Mouse (Mus musculus) hindlimb bud, embryonic 11.5 days (tissue): Measurements from ENCODE around the gene Rbsn.
A peak's percentile ranks its signal among the peaks of the same experiment; 100 is the strongest.

Source experiments
- DNase-seq: peaks from one replicate; pipeline ENCODE4 v3.0.0-alpha.2; 2012; ENCODE audit warnings: low read depth, low spot score; ENCODE audit errors: extremely low spot score

Rbsn gene

GRCm38 (mm10) chr6:92214773-92215449 lies at the start of gene Rbsn:
Gene Rbsn, minus strand, starts transcription at chr6:92214925.
- peak; percentile 73 for DNase-seq

DNA sequence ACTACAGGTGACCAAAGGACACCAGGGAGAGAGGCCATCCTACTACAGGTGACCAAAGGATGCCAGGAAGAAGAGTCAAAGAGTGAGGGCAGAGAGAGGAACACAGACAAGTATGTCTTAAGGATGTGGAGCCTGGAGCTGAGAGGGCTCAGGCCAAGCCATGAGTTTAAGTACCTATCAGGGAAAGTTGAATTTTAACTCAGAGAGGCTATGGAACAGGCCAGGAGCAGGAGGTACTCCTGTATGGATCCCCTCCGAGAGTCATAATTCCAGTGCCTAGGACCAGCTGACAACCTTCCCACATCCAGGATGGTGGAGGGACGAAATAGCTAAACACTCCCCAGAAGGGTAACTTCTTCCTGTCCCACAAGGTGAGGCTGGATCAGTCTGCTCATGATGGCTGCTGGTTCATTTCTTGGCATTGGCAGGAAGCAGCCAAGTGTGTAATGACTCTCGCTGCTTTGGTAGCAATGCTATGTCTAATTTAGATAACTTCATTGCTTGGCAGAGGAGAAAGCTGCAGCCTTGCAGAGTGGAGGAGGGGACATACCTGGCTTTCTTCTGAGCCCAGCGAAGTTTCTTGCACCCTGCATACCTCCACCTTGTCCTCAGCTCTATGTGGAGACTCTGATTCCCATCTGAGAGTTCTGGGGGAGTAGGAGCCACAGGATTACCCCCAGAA lies 46.6 kb upstream of the Rbsn start:
- DNase-seq, result no peak

GRCm38 (mm10) chr6:92255346-92255745 lies 40.6 kb upstream of the Rbsn start:
- no peak for DNase-seq

DNA sequence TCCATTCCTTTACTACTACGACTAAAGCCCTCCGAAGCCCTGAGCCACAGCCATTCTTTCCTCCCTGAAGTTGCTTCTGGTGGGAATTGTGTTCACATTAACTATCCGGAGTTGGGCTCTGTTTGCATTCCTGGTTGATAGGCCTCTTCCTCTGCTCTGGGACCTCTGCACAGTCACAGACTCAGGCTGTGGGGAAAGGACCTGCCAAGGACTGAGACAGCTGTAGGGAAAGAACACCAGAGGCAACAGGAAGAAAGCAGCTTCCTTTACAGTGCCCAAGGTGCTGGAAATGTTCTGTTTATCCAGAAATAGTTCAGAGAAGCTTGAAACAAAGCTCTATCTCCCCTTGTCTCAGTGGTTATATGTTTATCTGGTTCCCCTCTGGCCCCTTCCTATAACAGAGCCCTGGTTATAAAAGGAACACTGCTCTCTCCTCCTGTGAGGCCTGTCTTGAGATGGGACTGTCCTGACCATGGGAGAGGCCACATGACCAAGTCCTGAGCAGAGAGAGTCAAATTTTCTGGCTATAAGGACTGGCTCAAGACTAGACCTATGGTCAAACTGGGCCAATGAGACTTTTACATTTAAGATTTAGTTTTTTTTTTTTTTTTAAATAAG lies 38.6 kb upstream of the Rbsn start:
- DNase-seq, result no peak

GRCm38 (mm10) chr6:92247215-92247919 lies 32.6 kb upstream of the Rbsn start:
- no peak for DNase-seq

DNA sequence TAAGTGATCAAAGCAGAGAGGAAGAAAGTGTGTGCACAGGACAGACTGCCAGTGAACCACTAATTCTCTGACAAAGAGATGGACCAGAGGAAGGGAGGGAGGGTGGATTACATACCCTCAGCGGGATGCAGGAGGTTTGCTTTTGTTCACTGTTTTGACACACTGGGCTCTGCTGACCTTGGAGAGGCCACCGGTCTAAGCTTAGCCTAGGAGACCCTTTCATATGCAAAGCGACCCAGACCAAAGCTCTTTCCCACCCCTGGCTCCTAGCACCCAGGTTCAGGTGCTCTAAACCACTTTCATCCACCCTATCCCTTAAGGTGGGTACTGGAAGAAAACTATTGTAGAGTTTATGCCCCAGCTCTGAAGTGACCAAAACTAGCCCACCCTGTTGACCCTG lies 31.6 kb upstream of the Rbsn start:
- no peak for DNase-seq

- no peak for DNase-seq
Observed at GRCm38 (mm10) chr6:92244591-92244990, 29.9 kb upstream of the Rbsn start, which contains the start of gene Trh. Gene Trh, minus strand, starts transcription at chr6:92244650.

DNA sequence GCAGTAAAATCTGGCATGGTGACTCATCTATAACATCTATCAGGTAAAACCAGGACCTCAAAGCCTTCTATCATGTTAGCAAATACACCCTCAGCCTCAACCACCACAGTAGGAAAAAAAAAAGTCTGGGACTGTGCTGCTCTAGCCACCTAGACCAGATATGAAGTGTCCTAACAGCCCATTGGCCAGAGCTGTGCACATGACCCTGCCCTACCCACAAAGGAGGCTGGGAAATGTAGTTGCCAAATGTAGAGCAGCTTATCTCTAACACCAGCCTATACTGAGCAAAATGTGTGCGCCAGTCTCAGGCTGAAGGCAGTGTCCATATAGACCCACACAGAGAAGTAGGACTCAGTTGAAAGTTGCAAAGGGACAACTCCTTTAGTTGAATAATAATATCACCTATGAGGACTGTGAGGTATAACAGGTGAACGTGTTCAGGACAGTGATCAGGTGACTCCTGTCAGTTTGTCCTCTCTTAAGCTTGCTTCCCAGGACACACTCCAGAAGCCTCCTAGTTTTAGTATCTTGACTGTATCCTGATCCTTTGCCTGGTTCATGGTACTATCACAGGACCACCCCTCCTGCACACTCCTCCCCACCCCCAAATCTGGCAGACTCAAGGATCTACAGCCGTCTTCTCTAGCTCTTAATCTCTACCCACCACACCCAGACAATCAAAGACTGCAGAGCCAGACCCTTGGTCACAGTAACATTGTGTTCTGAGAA lies 26.6 kb upstream of the Rbsn start:
- no peak for DNase-seq

DNA sequence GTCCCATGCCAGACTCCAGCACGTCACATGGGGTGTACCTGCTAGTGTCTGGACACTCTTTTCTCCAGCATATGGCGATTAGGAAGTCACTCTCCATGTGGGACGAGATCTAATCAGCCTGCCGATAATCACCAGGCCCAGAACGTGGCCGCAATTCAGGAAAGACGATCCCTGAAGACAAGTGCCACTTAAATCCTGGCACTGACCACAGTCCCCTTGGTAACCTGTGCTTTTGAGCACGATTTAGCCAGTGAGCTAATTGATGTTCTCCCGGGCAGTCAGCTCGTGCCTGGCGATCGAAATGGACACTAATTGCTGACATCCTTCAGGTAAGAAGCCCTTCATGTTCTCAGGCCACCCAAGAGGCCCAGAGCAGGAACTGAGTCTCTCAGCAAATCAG lies 20.3 kb upstream of the Rbsn start:
- DNase-seq, result no peak

- no peak for DNase-seq
Observed at GRCm38 (mm10) chr6:92231762-92232161, 17.0 kb upstream of the Rbsn start.

GRCm38 (mm10) chr6:92231356-92231755 lies 16.6 kb upstream of the Rbsn start:
- no peak for DNase-seq

DNA sequence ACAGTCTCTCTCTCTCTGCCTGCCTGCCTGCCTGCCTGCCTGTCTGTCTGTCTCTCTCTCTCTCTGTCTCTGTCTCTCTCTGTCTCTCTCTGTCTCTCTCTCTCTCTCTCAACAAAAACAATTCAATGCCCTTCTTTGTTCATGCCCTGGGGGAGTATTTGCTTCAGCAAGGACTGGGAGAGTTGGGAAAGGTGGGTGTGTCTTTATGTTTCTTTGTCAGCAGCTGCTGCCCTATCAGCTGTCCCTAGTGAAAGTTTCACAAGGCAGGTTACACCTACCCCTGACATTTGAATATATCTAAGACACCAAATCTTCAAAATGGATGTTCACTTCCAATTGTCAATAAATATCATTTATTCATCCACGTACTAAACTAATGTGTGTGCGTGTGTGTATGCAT lies 14.9 kb upstream of the Rbsn start:
- no peak for DNase-seq

- no peak for DNase-seq
Observed at GRCm38 (mm10) chr6:92229103-92229502, 14.4 kb upstream of the Rbsn start.

- DNase-seq, result no peak
Observed at GRCm38 (mm10) chr6:92224981-92225380, 10.3 kb upstream of the Rbsn start.

DNA sequence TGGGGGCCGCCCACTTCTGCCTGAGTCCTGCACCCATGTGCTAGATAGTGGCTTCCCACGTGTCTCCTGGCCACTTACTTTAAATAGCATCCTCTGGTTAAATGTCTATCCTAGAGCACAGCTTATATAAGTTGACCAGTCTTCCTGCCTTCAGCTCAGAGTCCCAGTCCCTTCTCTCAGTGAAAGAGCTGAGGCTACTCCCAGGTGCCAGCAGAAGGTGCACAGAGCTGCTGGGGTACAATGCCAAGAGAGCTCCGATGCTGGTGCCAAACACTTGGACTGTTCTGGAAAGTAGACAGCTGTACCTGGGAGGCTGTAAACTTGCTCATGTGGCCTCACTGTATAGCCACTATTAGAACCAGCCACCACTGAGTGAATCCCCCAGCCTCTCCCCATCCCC lies 7.3 kb upstream of the Rbsn start:
- no peak for DNase-seq

- no peak for DNase-seq
Observed at GRCm38 (mm10) chr6:92221604-92222003, 6.9 kb upstream of the Rbsn start.

- no peak for DNase-seq
Observed at GRCm38 (mm10) chr6:92219445-92219844, 4.7 kb upstream of the Rbsn start.

DNA sequence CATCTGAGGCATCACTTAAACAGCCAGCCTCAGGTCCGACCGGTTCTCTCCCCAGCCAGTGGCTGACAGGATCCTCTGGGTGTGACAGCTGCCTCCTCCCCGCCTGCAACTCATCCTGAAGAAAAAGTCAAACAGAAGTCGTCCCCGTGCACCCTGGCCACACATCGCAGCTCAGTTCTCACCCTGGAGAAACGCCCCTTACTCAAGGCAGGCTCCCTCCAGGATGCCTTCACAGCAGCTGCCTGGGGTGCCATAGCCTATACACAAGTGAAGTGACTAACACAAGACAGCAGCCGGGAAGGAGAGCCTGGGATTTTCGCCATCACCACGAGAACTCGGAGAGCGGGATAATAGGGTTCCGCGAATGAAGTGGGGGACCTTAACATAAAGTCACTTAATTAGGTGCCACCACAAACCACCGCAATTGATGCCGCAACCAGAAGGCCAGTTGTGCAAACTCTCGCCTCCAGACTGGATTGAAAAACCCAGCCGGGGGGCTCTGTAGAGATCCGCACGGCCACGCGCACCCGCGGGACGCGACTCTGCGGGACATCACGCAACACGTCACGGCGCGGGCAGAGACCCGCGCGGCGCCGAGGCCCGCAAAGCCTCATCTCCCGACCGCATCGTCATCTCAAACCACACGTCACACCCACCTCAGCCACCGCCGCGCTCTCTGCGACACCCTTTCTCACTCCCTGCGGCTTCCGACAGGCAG lies 511 bp downstream of the Rbsn start:
- DNase-seq, result peak; percentile 1

DNA sequence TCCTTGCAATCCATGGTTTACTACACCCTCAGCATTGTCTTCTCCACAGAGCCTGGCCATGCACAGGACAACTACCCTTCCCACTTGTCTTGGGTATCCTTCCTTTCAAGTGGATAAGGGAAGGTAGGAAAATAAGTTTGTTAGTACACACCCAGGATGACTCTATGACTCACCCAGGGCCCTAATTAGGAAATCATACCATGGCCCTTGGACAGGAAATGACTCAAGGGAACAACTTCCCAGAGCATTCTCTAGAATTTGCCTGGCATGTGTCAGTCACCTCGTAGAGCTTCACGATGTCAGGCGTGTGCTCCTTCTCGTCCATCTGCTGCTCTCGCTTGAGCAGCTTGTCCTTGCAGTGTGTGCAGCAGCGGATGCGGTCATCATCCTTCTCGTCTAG lies 15.3 kb downstream of the Rbsn start:
- DNase-seq, result no peak

DNA sequence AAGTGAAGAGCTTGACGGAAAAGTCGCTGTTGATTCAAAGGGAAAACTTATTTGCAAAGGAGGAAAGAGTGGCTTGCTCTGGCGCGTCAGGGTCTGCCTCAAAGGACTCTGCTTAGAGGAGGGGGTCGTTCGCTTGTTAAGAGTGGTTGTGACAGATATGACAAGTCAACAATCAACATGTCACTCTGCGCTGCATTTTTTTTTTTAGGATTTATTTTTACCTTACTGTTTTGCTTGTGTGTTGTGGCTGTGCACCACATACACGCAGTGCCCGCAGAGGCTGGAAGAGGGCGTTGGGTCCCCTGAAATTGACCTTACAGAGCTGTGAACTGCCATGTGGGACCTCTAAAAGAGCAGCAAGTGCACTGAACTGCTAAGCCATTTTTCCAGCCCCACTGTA lies 30.5 kb downstream of the Rbsn start:
- no peak for DNase-seq
